Mouse (Mus musculus) kidney, postnatal 4 days (tissue): Measurements from ENCODE around the gene Speg.

Source experiments
- DNase-seq, 2 experiments: peaks; one replicate each; pipeline ENCODE4 v3.0.0; 2021; ENCODE audit warnings: mixed read lengths in 2 of 2

The Speg gene

GRCm38 (mm10) chr1:75398761-75399402 lies 23.8 kb downstream of the Speg start:
- DNase-seq: peak; percentile 82 to 89

GRCm38 (mm10) chr1:75399755-75400492 lies 24.8 kb downstream of the Speg start:
- peak; percentile 85 to 92 for DNase-seq

- DNase-seq: peak in 1 of 2 experiments; percentile 23
Measured at GRCm38 (mm10) chr1:75400493-75401115, 25.5 kb downstream of the Speg start.

GRCm38 (mm10) chr1:75405547-75405946 lies 30.4 kb downstream of the Speg start:
- DNase-seq: no peak

- no peak for DNase-seq
Measured at GRCm38 (mm10) chr1:75406173-75406572, 31.1 kb downstream of the Speg start.

- no peak for DNase-seq
Measured at GRCm38 (mm10) chr1:75407056-75407455, 32.0 kb downstream of the Speg start.

- DNase-seq: no peak
Measured at GRCm38 (mm10) chr1:75408210-75408609, 33.1 kb downstream of the Speg start.

GRCm38 (mm10) chr1:75409950-75410349 lies 34.9 kb downstream of the Speg start:
- no peak for DNase-seq

GRCm38 (mm10) chr1:75412196-75412595 lies 37.1 kb downstream of the Speg start:
- no peak for DNase-seq

- DNase-seq: peak; percentile 50 to 64
Measured at GRCm38 (mm10) chr1:75413749-75414148, 38.7 kb downstream of the Speg start.

- no peak for DNase-seq
Measured at GRCm38 (mm10) chr1:75421794-75422193, 46.7 kb downstream of the Speg start.

- DNase-seq: peak in 1 of 2 experiments; percentile 30
Measured at GRCm38 (mm10) chr1:75422216-75422822, 47.2 kb downstream of the Speg start.

GRCm38 (mm10) chr1:75422823-75423471 lies 47.9 kb downstream of the Speg start:
- DNase-seq: peak; percentile 71 to 76

GRCm38 (mm10) chr1:75423780-75424390 lies 48.8 kb downstream of the Speg start:
- DNase-seq: no peak

- peak; percentile 74 to 79 for DNase-seq
Measured at GRCm38 (mm10) chr1:75425796-75426471, 50.8 kb downstream of the Speg start.

GRCm38 (mm10) chr1:75435475-75436328 lies 60.6 kb downstream of the Speg start, which contains the start of gene Gmppa:
Gene Gmppa (plus strand): TSS chr1:75435930.
- DNase-seq: peak; percentile 86 to 90

- DNase-seq: no peak
Measured at GRCm38 (mm10) chr1:75438782-75439181, 63.7 kb downstream of the Speg start.

- no peak for DNase-seq
Measured at GRCm38 (mm10) chr1:75440661-75441060, 65.6 kb downstream of the Speg start.

GRCm38 (mm10) chr1:75441471-75441996 lies 66.4 kb downstream of the Speg start:
- DNase-seq: no peak

- no peak for DNase-seq
Measured at GRCm38 (mm10) chr1:75442171-75442570, 67.1 kb downstream of the Speg start.
